Mouse (Mus musculus): ENCODE measurements at regions not wholly inside any gene's neighbourhood (a gene's known extent, or its start where the extent isn't known, plus 50 kb on each side); places are given as distances from the start of the nearest gene placed in this dataset.

DNA sequence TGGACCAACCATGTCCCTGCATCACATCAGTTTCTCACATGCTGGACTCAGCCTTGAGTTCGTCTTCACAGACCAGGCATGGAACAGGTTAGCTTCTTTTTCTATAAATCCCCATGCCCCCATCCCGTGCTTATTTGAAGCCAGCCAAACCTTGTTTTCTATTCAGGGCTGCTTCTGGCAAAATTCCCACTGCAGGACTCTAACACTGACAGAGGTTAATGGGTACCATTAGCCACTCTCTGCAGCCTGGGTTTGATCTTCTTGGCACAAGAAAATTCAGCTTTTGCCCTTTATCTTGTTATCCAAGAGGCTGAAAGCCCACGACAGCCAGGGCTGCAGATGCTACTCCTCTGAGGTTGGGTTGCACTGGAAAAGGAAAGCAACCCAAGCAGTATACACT, 101.8 kb upstream of the Fam204a start:
- H3K36me3 ChIP-seq (ENCODE audit: control insufficient read depth, insufficient read depth), result no peaks in the 10 kb centered on the region
- H3K27me3 ChIP-seq (replicated peaks; ENCODE audit: control insufficient read depth, insufficient read depth, low read length), result no peaks in the 10 kb centered on the region
- 67% methylated on average over 3 of the region's 3 CpGs for WGBS
- TF ChIP-seq CTCF (IDR thresholded peaks at IDR 0.05; ENCODE audit: low read depth), result no peak
- no peak for ATAC-seq
- no peak overlapping the region for H3K27ac ChIP-seq (ENCODE audit: low read depth, low read length)
- no peaks in the 10 kb centered on the region for H3K9me3 ChIP-seq (ENCODE audit: control insufficient read depth)
- H3K4me2 ChIP-seq (replicated peaks; ENCODE audit: low read depth), result no peak overlapping the region
- no peak overlapping the region for H3K9ac ChIP-seq (ENCODE audit: low read depth, low read length)
- no peak overlapping the region for H3K4me3 ChIP-seq (ENCODE audit: low read depth, low read length)
- no peaks in the 10 kb centered on the region for H3K4me1 ChIP-seq (replicated peaks; ENCODE audit: control insufficient read depth, insufficient read depth, low read length)

DNA sequence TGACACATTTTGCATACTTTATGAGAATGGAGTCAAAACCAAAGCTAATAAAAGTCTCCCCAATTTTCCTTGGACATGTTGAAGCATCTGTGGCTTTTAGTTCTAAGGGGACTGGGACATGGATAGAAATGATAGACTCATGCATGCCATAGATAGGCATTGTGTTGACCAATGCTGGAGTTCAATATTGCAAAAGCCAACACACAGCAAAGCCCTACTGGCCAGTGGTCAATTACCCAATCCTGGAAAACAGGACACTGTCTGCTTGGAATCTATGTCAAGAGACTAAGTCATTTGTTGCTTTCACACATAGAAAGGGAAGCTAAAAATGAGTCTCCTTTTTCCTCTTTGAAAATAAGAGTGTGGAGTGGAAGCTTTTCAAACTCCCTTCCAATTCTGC, 99.1 kb upstream of the Fam204a start:
- Histone ChIP-seq H3K27me3 (replicated peaks; ENCODE audit: control insufficient read depth, insufficient read depth, low read length) (no peaks in the 10 kb centered on the region), H3K4me2 (replicated peaks; ENCODE audit: low read depth) (no peak overlapping the region), H3K4me3 (ENCODE audit: low read depth, low read length) (no peak overlapping the region), H3K9me3 (ENCODE audit: control insufficient read depth) (no peaks in the 10 kb centered on the region), H3K9ac (ENCODE audit: low read depth, low read length) (no peak overlapping the region), H3K27ac (ENCODE audit: low read depth, low read length) (no peak overlapping the region), H3K4me1 (replicated peaks; ENCODE audit: control insufficient read depth, insufficient read depth, low read length) (no peaks in the 10 kb centered on the region), H3K36me3 (ENCODE audit: control insufficient read depth, insufficient read depth) (no peaks in the 10 kb centered on the region)
- no peak for ATAC-seq
- no peak for TF ChIP-seq CTCF (IDR thresholded peaks at IDR 0.05; ENCODE audit: low read depth)

- ATAC-seq, result no peak
- Histone ChIP-seq H3K36me3 (ENCODE audit: control insufficient read depth, insufficient read depth) (no peaks in the 10 kb centered on the region), H3K9ac (ENCODE audit: low read depth, low read length) (no peak overlapping the region), H3K27me3 (replicated peaks; ENCODE audit: control insufficient read depth, insufficient read depth, low read length) (no peaks in the 10 kb centered on the region), H3K27ac (ENCODE audit: low read depth, low read length) (no peak overlapping the region), H3K9me3 (ENCODE audit: control insufficient read depth) (no peaks in the 10 kb centered on the region), H3K4me1 (replicated peaks; ENCODE audit: control insufficient read depth, insufficient read depth, low read length) (no peaks in the 10 kb centered on the region), H3K4me2 (replicated peaks; ENCODE audit: low read depth) (no peak overlapping the region), H3K4me3 (ENCODE audit: low read depth, low read length) (no peak overlapping the region)
- no peak for TF ChIP-seq CTCF (IDR thresholded peaks at IDR 0.05; ENCODE audit: low read depth)
- WGBS, result 29% methylated on average over 5 of the region's 5 CpGs
Observed at GRCm38 (mm10) chr19:60325112-60325511, 98.6 kb upstream of the Fam204a start.

- 27% methylated on average over 4 of the region's 4 CpGs for WGBS
- peak; percentile 85 for TF ChIP-seq CTCF (IDR thresholded peaks at IDR 0.05; ENCODE audit: low read depth)
- no peak for ATAC-seq
Observed at GRCm38 (mm10) chr19:60310591-60310990, 84.1 kb upstream of the Fam204a start.

DNA sequence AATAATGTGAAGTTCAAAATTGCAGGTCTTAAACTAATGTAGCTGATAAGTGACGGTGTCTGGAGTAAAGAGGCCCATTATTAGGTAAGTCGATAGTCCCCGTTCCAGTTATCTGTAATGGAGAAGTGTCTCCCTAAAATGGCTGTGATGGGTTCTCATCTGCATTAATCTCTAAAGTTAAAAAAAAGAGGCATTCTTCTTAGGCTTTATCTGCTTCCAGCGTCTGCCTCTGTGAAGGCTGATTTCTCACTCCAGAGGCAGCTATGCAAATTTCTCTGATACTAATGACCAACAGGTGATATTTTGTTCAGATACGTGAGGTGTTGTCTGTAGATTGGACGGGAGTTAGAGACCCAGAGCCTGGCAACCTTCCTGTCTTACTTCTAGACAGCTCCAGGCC, 75.9 kb upstream of the Fam204a start:
- no peak for ATAC-seq
- no peak for TF ChIP-seq CTCF (IDR thresholded peaks at IDR 0.05; ENCODE audit: low read depth)
- Histone ChIP-seq H3K27me3 (replicated peaks; ENCODE audit: control insufficient read depth, insufficient read depth, low read length) (no peaks in the 10 kb centered on the region), H3K4me2 (replicated peaks; ENCODE audit: low read depth) (no peak overlapping the region), H3K9ac (ENCODE audit: low read depth, low read length) (no peak overlapping the region), H3K27ac (ENCODE audit: low read depth, low read length) (no peak overlapping the region), H3K9me3 (ENCODE audit: control insufficient read depth) (no peaks in the 10 kb centered on the region), H3K4me1 (replicated peaks; ENCODE audit: control insufficient read depth, insufficient read depth, low read length) (no peaks in the 10 kb centered on the region), H3K4me3 (ENCODE audit: low read depth, low read length) (no peak overlapping the region), H3K36me3 (ENCODE audit: control insufficient read depth, insufficient read depth) (no peaks in the 10 kb centered on the region)
- 61% methylated on average over 6 of the region's 6 CpGs for WGBS

More at GRCm38 (mm10) chr19:60310591-60310990, 84.1 kb upstream of the Fam204a start:
- H3K9me3 ChIP-seq (ENCODE audit: control insufficient read depth), result no peaks in the 10 kb centered on the region
- H3K36me3 ChIP-seq (ENCODE audit: control insufficient read depth, insufficient read depth), result no peaks in the 10 kb centered on the region
- H3K4me2 ChIP-seq (replicated peaks; ENCODE audit: low read depth), result no peak overlapping the region
- no peaks in the 10 kb centered on the region for H3K27me3 ChIP-seq (replicated peaks; ENCODE audit: control insufficient read depth, insufficient read depth, low read length)
- H3K4me1 ChIP-seq (replicated peaks; ENCODE audit: control insufficient read depth, insufficient read depth, low read length), result no peaks in the 10 kb centered on the region
- no peak overlapping the region for H3K9ac ChIP-seq (ENCODE audit: low read depth, low read length)
- H3K27ac ChIP-seq (ENCODE audit: low read depth, low read length), result no peak overlapping the region
- no peak overlapping the region for H3K4me3 ChIP-seq (ENCODE audit: low read depth, low read length)

- Histone ChIP-seq H3K9ac (ENCODE audit: low read depth, low read length) (no peak overlapping the region), H3K4me1 (replicated peaks; ENCODE audit: control insufficient read depth, insufficient read depth, low read length) (no peaks in the 10 kb centered on the region), H3K4me2 (replicated peaks; ENCODE audit: low read depth) (no peak overlapping the region), H3K27ac (ENCODE audit: low read depth, low read length) (no peak overlapping the region), H3K4me3 (ENCODE audit: low read depth, low read length) (no peak overlapping the region), H3K9me3 (ENCODE audit: control insufficient read depth) (no peaks in the 10 kb centered on the region), H3K27me3 (replicated peaks; ENCODE audit: control insufficient read depth, insufficient read depth, low read length) (no peaks in the 10 kb centered on the region), H3K36me3 (ENCODE audit: control insufficient read depth, insufficient read depth) (no peaks in the 10 kb centered on the region)
- WGBS, result 70% methylated on average over 2 of the region's 2 CpGs
- no peak for ATAC-seq
- TF ChIP-seq CTCF (IDR thresholded peaks at IDR 0.05; ENCODE audit: low read depth), result no peak
Observed at GRCm38 (mm10) chr19:60300891-60301290, 74.4 kb upstream of the Fam204a start.

DNA sequence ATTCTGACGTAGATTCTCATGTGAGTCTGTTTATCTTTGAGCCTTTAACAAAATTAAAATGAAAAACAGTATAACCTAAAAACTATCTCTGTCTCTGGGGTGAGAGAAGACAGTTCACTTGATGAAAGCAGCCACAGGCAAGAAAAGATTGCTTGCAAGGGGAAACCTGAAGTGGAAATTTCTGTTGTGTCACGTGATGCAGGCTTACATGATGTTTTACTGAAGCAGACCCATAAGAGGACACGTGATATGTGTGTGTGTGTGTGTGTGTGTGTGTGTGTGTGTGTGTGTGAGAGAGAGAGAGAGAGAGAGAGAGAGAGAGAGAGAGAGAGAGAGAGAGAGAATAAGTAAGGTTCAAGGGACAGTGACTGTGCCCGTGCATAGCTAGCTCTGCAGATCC, 63.7 kb upstream of the Fam204a start:
- no peak for ATAC-seq
- no peaks in the 10 kb centered on the region for H3K27me3 ChIP-seq (replicated peaks; ENCODE audit: control insufficient read depth, insufficient read depth, low read length)
- H3K4me1 ChIP-seq (replicated peaks; ENCODE audit: control insufficient read depth, insufficient read depth, low read length), result no peaks in the 10 kb centered on the region
- no peak overlapping the region for H3K27ac ChIP-seq (ENCODE audit: low read depth, low read length)
- H3K4me3 ChIP-seq (ENCODE audit: low read depth, low read length), result no peak overlapping the region
- H3K36me3 ChIP-seq (ENCODE audit: control insufficient read depth, insufficient read depth), result no peaks in the 10 kb centered on the region
- 80% methylated on average over 4 of the region's 4 CpGs for WGBS
- no peak for TF ChIP-seq CTCF (IDR thresholded peaks at IDR 0.05; ENCODE audit: low read depth)
- H3K4me2 ChIP-seq (replicated peaks; ENCODE audit: low read depth), result no peak overlapping the region
- no peaks in the 10 kb centered on the region for H3K9me3 ChIP-seq (ENCODE audit: control insufficient read depth)
- no peak overlapping the region for H3K9ac ChIP-seq (ENCODE audit: low read depth, low read length)

All from intestine, postnatal 0 days (tissue).